8 mouse cellular contexts compared by ENCODE assay signal in genomic region chr13:117208236-117208635, GRCm38 (mm10). TPM values are rescaled to one million over a fixed set of nuclear protein-coding genes. Genes with fewer than 3 reads are reported as not detected.
DNase-seq lines count a peak whose midpoint lies in the region; ATAC-seq lines count a peak whose summit lies in the region.

Gene Emb, plus strand, starts transcription at chr13:117208536.

- ATAC-seq in intestine, embryonic 15.5 days: no peak
- no peak for ATAC-seq in midbrain, embryonic 11.5 days (ENCODE audit: low FRiP score)

- H3K27ac ChIP-seq in intestine, embryonic 15.5 days: no peak within 1 kb of the TSS
- H3K27ac ChIP-seq in midbrain, embryonic 11.5 days (ENCODE audit: low read depth, low read length): no peak within 1 kb of the TSS

- no peak within 1 kb of the TSS for H3K4me3 ChIP-seq in intestine, embryonic 15.5 days (replicated peaks)
- H3K4me3 ChIP-seq in midbrain, embryonic 11.5 days (ENCODE audit: low read depth, low read length): no peak within 1 kb of the TSS

- H3K9ac ChIP-seq in intestine, embryonic 15.5 days: no peak within 1 kb of the TSS
- no peak within 1 kb of the TSS for H3K9ac ChIP-seq in midbrain, embryonic 11.5 days (ENCODE audit: low read length)

- DNase-seq in frontal cortex, adult 2 months (ENCODE audit: extremely low spot score in 1 of 2, low spot score in 1 of 2): no peak
- DNase-seq in frontal cortex, postnatal 10 days (ENCODE audit: low spot score in 2 of 2): no peak
- DNase-seq in thymus, postnatal 0 days (ENCODE audit: low spot score): no peak
- no peak for DNase-seq in thymus, postnatal 10 days (ENCODE audit: low spot score in 2 of 2)
- DNase-seq in midbrain, embryonic 11.5 days (ENCODE audit: low spot score, missing footprints): peak; percentile 21
- DNase-seq in embryo, embryonic 11 days: no peak
- no peak for DNase-seq in cerebellum, adult 11-12 months

- no peaks in the 10 kb centered on the region for H3K27me3 ChIP-seq in intestine, embryonic 15.5 days (replicated peaks)
- H3K27me3 ChIP-seq in midbrain, embryonic 11.5 days (ENCODE audit: control insufficient read depth, insufficient read depth, low read length): no peaks in the 10 kb centered on the region

- WGBS in intestine, embryonic 15.5 days: 52% methylated on average over 6 of the region's 6 CpGs
- 73% methylated on average over 6 of the region's 6 CpGs for WGBS in midbrain, embryonic 11.5 days

- no peak within 1 kb of the TSS for H3K4me2 ChIP-seq in intestine, embryonic 15.5 days (replicated peaks)
- H3K4me2 ChIP-seq in midbrain, embryonic 11.5 days: no peak within 1 kb of the TSS

- H3K36me3 ChIP-seq in intestine, embryonic 15.5 days: no peaks in the 10 kb centered on the region
- H3K36me3 ChIP-seq in midbrain, embryonic 11.5 days (ENCODE audit: control insufficient read depth, insufficient read depth, low read length): no peaks in the 10 kb centered on the region

- H3K4me1 ChIP-seq in intestine, embryonic 15.5 days (replicated peaks): no peaks in the 10 kb centered on the region
- H3K4me1 ChIP-seq in midbrain, embryonic 11.5 days (ENCODE audit: control insufficient read depth, insufficient read depth, low read length): no peaks in the 10 kb centered on the region

- H3K9me3 ChIP-seq in intestine, embryonic 15.5 days: no peaks in the 10 kb centered on the region
- H3K9me3 ChIP-seq in midbrain, embryonic 11.5 days (ENCODE audit: control insufficient read depth, low read length): no peaks in the 10 kb centered on the region

RNA-seq across cellular contexts. Expression of gene Emb, which starts in this region (rescaled TPM):
- 12.2 and 12.9 TPM in 2 replicates for polyA plus RNA-seq in frontal cortex, adult 2 months (2012; rRNA removed)
- polyA plus RNA-seq in thymus, postnatal 0 days (2015; fragmentation: Nextera tagmentation; extraction: Ambion mirVana): 136 and 155 TPM in 2 replicates
- polyA plus RNA-seq in intestine, embryonic 15.5 days (2015; fragmentation: Nextera tagmentation; extraction: Ambion mirVana): 11.3 and 11.5 TPM in 2 replicates
- polyA plus RNA-seq in midbrain, embryonic 11.5 days (2014; fragmentation: Nextera tagmentation; extraction: Ambion mirVana): 39.3 and 39.9 TPM in 2 replicates
